Mouse (Mus musculus): ENCODE measurements around the gene Pnldc1. TPM values are rescaled to one million over a fixed set of nuclear protein-coding genes. Genes with fewer than 3 reads are reported as not detected.

Pnldc1 gene
- polyA plus RNA-seq, 1 experiment from 2014 or later = 2.2 TPM

DNA sequence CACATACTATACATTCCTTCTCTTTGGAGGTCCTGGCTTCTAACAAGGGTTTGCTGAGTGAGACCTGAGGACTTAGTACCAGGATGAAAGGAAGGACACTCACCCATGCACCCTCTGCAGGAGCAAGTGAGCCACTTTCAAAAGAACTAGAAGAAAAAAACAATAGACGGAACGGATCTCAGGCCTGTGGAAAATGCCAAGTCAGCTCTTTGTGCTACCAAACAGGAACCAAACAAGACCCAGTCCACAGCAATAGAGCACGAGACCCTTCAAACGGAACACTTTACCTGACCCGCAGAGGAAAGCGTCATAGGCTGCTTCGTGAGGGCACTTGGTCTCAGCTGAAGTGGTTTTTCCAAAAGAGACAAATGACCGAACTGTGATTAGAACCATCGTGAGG is 18.0 kb downstream of the Pnldc1 start:
- no peak overlapping the region for H3K4me3 ChIP-seq (replicated peaks; ENCODE audit: low read length)
- no peak overlapping the region for H3K9ac ChIP-seq (replicated peaks; ENCODE audit: low read depth, low read length)
- WGBS = 91% methylated on average over 9 of the region's 9 CpGs
- H3K27ac ChIP-seq (ENCODE audit: low read length) = no peak overlapping the region
- no peaks in the 10 kb centered on the region for H3K9me3 ChIP-seq (ENCODE audit: control insufficient read depth, low read length)
- no peak overlapping the region for H3K4me2 ChIP-seq (ENCODE audit: low read length)
- no peak for ATAC-seq
- peaks cover 7% of the 10 kb centered on the region for H3K4me1 ChIP-seq (replicated peaks; ENCODE audit: control insufficient read depth, insufficient read depth, low read length)
- H3K36me3 ChIP-seq (ENCODE audit: control insufficient read depth, insufficient read depth) = no peaks in the 10 kb centered on the region
- H3K27me3 ChIP-seq (replicated peaks; ENCODE audit: control insufficient read depth, insufficient read depth, low read length) = no peaks in the 10 kb centered on the region

DNA sequence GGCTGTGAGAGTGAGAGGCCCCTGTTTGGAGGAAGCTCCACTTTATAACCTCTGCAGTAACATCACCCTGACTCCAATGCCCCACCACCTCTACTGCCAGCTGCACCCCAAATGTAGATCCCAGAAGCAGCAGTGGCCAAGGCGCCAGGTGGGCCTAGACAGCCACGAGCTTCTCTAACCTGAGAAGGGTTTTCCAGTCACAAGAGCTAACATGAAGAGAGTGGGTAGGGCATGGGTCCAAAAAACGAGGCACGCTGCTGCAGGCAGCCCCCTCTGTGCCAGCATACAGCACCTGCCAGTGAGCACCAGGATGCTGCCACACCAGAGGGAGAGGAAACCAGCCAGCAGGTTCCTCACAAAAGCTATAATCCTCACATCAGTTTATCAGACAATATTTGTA is 19.0 kb downstream of the Pnldc1 start:
- Histone ChIP-seq H3K36me3 (ENCODE audit: control insufficient read depth, insufficient read depth) (no peaks in the 10 kb centered on the region), H3K4me2 (ENCODE audit: low read length) (no peak overlapping the region), H3K27ac (ENCODE audit: low read length) (no peak overlapping the region), H3K27me3 (replicated peaks; ENCODE audit: control insufficient read depth, insufficient read depth, low read length) (no peaks in the 10 kb centered on the region), H3K9ac (replicated peaks; ENCODE audit: low read depth, low read length) (no peak overlapping the region), H3K9me3 (ENCODE audit: control insufficient read depth, low read length) (no peaks in the 10 kb centered on the region), H3K4me1 (replicated peaks; ENCODE audit: control insufficient read depth, insufficient read depth, low read length) (peaks cover 7% of the 10 kb centered on the region), H3K4me3 (replicated peaks; ENCODE audit: low read length) (no peak overlapping the region)
- WGBS = 69% methylated on average over 4 of the region's 4 CpGs
- ATAC-seq = no peak

DNA sequence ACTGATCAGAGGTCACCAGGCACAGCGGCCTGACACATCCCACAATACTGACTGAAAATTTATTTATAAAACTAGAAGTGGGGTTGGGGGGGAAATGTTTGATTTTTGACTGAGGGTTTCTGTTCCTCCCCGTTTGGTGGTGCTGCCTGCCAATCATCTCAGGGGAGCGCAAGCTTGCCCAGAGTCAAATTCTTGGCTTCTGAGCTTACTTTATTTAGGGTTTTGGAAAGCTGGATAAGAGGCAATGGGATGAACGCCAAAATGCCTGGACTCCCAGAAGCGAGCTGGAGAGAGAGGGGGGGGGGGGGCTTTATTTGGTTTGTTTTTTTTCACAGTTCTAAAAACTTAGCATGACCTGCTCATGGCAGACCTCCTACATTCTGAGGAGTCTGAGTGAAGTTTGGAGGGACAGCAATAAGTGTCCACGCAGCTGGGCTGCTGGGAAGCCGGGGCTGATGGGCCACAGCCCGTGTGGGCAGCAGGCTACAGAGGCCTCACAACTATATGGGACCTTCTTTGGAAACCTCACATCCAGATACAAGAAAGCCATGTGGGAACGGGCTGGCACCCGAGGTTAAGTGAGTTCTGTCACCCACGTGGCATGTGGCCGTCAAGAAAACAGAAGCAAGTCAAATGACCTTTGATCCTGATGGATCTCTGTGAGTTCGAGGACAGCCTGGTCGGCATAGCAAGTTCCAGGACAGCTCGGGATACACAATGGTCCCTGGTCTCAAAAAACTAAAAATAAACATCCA is 22.8 kb downstream of the Pnldc1 start:
- Histone ChIP-seq H3K4me1 (replicated peaks; ENCODE audit: control insufficient read depth, insufficient read depth, low read length) (peaks cover 7% of the 10 kb centered on the region), H3K9ac (replicated peaks; ENCODE audit: low read depth, low read length) (no peak overlapping the region), H3K27ac (ENCODE audit: low read length) (no peak overlapping the region), H3K4me2 (ENCODE audit: low read length) (no peak overlapping the region), H3K9me3 (ENCODE audit: control insufficient read depth, low read length) (no peaks in the 10 kb centered on the region), H3K4me3 (replicated peaks; ENCODE audit: low read length) (no peak overlapping the region), H3K36me3 (ENCODE audit: control insufficient read depth, insufficient read depth) (no peaks in the 10 kb centered on the region), H3K27me3 (replicated peaks; ENCODE audit: control insufficient read depth, insufficient read depth, low read length) (no peaks in the 10 kb centered on the region)
- ATAC-seq = no peak
- WGBS = 77% methylated on average over 15 of the region's 15 CpGs

DNA sequence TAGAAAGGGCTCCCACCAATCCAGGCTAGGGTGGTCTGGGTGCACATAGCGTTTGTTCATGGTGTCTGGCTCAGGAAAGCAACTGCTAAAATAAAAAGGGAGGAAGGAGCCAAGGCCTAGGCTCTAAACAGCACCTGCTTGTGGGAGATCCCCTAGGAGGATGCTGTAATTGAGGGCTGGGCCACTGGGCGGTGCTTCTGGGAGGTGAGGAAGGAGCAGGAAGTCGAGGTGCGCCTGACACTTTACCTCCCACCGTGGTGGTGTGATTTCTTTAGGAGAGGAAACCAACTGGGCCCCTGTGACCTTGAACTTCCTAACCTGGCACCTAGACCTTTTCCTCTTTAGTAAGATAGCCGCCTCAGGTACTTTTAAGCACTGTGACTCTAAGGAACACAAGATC is 23.4 kb downstream of the Pnldc1 start:
- WGBS = 41% methylated on average over 6 of the region's 6 CpGs
- no peak overlapping the region for H3K9ac ChIP-seq (replicated peaks; ENCODE audit: low read depth, low read length)
- no peak overlapping the region for H3K4me2 ChIP-seq (ENCODE audit: low read length)
- no peak for ATAC-seq
- H3K4me1 ChIP-seq (replicated peaks; ENCODE audit: control insufficient read depth, insufficient read depth, low read length) = peaks cover 7% of the 10 kb centered on the region
- no peaks in the 10 kb centered on the region for H3K36me3 ChIP-seq (ENCODE audit: control insufficient read depth, insufficient read depth)
- H3K27ac ChIP-seq (ENCODE audit: low read length) = no peak overlapping the region
- H3K27me3 ChIP-seq (replicated peaks; ENCODE audit: control insufficient read depth, insufficient read depth, low read length) = no peaks in the 10 kb centered on the region
- H3K9me3 ChIP-seq (ENCODE audit: control insufficient read depth, low read length) = no peaks in the 10 kb centered on the region
- H3K4me3 ChIP-seq (replicated peaks; ENCODE audit: low read length) = no peak overlapping the region

DNA sequence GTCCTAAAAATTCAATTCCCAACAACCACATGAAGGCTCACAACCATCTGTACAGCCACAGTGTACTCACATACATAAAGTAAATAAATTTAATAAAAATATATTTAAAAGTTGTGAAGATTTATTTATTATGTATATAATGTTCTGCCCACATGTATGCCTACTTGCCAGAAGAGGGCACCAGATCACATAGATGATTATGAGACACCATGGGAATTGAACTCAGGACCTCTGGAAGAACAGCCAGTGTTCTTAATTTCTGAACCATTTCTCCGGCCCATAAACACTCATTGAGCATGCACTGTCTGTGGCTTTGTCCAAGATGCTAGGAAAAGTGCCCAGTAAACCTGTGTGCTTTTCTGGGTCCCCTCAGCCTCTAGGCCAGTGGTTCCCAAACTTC is 28.8 kb downstream of the Pnldc1 start:
- no peak overlapping the region for H3K4me2 ChIP-seq (ENCODE audit: low read length)
- no peaks in the 10 kb centered on the region for H3K9me3 ChIP-seq (ENCODE audit: control insufficient read depth, low read length)
- no peak overlapping the region for H3K9ac ChIP-seq (replicated peaks; ENCODE audit: low read depth, low read length)
- H3K4me1 ChIP-seq (replicated peaks; ENCODE audit: control insufficient read depth, insufficient read depth, low read length) = no peaks in the 10 kb centered on the region
- H3K27me3 ChIP-seq (replicated peaks; ENCODE audit: control insufficient read depth, insufficient read depth, low read length) = no peaks in the 10 kb centered on the region
- H3K4me3 ChIP-seq (replicated peaks; ENCODE audit: low read length) = no peak overlapping the region
- no peak for ATAC-seq
- no peak overlapping the region for H3K27ac ChIP-seq (ENCODE audit: low read length)
- H3K36me3 ChIP-seq (ENCODE audit: control insufficient read depth, insufficient read depth) = no peaks in the 10 kb centered on the region
- 72% methylated on average over 1 of the region's 1 CpGs for WGBS

DNA sequence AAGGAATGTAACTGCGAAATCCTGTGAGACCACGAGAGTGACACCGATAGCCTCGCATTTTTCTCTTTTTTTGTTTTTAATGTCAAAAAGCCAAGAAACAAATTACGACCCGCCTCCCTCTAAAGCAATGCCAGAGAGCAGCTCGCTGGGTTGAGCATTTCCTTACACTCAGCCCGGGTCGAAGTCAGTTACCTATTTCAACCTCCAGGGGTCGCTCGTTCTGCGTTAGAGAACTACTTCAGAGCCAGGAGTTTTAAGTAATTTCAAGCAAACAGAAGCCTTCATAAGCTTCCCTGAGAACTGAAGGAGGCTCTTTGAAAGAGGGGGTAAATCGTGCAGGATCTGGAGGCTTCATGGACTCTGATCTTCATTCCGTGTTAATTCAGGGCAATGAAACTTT is 29.9 kb downstream of the Pnldc1 start:
- H3K4me1 ChIP-seq (replicated peaks; ENCODE audit: control insufficient read depth, insufficient read depth, low read length) = no peaks in the 10 kb centered on the region
- peak overlapping the region; percentile 33 for H3K4me2 ChIP-seq (ENCODE audit: low read length)
- WGBS = under 1% methylated on average over 14 of the region's 14 CpGs
- no peaks in the 10 kb centered on the region for H3K9me3 ChIP-seq (ENCODE audit: control insufficient read depth, low read length)
- no peak overlapping the region for H3K9ac ChIP-seq (replicated peaks; ENCODE audit: low read depth, low read length)
- no peaks in the 10 kb centered on the region for H3K36me3 ChIP-seq (ENCODE audit: control insufficient read depth, insufficient read depth)
- no peaks in the 10 kb centered on the region for H3K27me3 ChIP-seq (replicated peaks; ENCODE audit: control insufficient read depth, insufficient read depth, low read length)
- peak; percentile 78 for ATAC-seq
- no peak overlapping the region for H3K27ac ChIP-seq (ENCODE audit: low read length)
- no peak overlapping the region for H3K4me3 ChIP-seq (replicated peaks; ENCODE audit: low read length)

DNA sequence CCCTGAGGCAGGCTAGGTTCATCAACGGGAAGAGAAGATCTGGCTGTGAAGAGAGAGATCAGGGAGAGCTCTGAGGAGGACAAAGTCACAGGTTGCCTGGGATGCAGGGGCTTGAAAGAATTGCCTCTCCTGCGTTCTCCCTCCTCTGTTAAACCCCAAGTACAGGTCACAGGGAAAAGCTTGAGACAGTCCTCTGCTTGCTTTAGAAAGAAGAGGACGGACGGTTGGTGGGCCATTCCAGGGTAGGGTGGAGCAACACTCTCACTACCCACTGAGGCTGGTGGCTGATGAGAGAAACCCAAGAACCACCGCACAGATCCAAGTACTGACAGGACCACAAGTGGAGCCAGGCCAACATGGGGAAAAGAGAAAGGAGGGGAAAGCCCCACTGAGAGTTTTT is 34.3 kb downstream of the Pnldc1 start, which contains the start of gene Mrgprh:
Mrgprh (plus strand) TSS at position 301 of the 400 bp plus-strand sequence.
- no peaks in the 10 kb centered on the region for H3K9me3 ChIP-seq (ENCODE audit: control insufficient read depth, low read length)
- no peak within 1 kb of the TSS for H3K9ac ChIP-seq (replicated peaks; ENCODE audit: low read depth, low read length)
- WGBS = 76% methylated on average over 5 of the region's 5 CpGs
- H3K4me2 ChIP-seq (ENCODE audit: low read length) = no peak within 1 kb of the TSS
- H3K4me1 ChIP-seq (replicated peaks; ENCODE audit: control insufficient read depth, insufficient read depth, low read length) = peaks cover 3% of the 10 kb centered on the region; the same call in 1 of the 2 replicates
- no peaks in the 10 kb centered on the region for H3K27me3 ChIP-seq (replicated peaks; ENCODE audit: control insufficient read depth, insufficient read depth, low read length)
- no peaks in the 10 kb centered on the region for H3K36me3 ChIP-seq (ENCODE audit: control insufficient read depth, insufficient read depth)
- no peak for ATAC-seq
- H3K4me3 ChIP-seq (replicated peaks; ENCODE audit: low read length) = no peak within 1 kb of the TSS
- H3K27ac ChIP-seq (ENCODE audit: low read length) = no peak within 1 kb of the TSS

DNA sequence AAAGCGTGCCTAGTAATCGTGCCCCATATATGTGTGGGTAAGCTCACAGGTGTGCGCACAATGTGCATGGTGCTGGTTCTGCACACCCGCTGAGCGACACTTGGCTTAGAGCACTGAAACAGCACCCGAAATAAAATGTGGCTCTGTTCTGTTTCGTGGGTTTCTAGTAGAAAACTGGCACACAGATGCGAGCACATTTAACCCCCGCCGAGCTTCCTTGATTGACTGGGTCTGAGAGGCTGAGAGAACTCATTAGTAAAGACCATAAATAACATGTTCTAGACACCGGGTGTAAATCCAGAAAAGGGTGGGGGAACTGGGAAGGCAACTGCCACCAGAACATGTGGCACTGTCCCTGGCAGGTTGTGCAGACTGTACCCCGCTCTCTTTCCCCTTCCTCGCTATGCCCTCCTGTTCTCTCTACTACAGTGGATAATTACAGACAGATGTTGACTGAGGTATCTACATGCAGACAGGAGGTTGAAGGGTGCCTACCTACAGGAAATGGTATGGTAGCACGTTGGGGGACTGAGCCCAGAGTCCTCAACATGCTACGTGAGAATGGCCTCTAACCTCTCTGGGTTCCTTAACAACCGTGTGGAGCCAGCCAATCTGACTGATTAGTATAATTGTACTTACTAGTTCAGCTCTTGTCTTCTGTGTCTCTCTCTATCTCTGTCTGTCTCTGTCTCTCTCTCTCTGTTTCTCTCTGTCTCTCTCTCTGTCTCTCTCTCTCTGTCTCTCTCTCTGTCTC is 37.6 kb downstream of the Pnldc1 start:
- WGBS = 65% methylated on average over 16 of the region's 16 CpGs

DNA sequence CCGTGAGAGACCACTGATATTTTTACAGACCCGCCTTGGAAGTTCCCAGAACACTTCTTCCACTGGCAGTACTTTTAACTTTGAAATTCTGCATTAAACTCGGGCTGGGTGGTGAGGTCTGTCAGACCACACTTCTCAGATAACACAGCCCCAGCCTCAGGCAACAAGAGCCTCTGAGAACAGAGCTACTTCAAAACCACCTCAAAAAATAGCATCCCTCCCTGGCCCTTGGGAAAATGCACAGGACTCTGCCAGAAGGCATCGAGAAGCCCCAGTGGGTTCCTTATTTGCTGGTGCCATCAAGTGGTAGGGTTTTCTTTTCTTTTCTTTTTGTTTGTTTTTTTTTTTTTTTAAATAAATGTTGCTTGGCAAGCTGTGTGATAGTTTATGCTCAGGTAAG is 41.4 kb downstream of the Pnldc1 start:
- WGBS = 51% methylated on average over 4 of the region's 4 CpGs
- ATAC-seq = no peak
- peaks cover 3% of the 10 kb centered on the region; the same call in 1 of the 2 replicates for H3K4me1 ChIP-seq (replicated peaks; ENCODE audit: control insufficient read depth, insufficient read depth, low read length)
- no peak overlapping the region for H3K27ac ChIP-seq (ENCODE audit: low read length)
- no peak overlapping the region for H3K4me2 ChIP-seq (ENCODE audit: low read length)
- H3K36me3 ChIP-seq (ENCODE audit: control insufficient read depth, insufficient read depth) = no peaks in the 10 kb centered on the region
- H3K9ac ChIP-seq (replicated peaks; ENCODE audit: low read depth, low read length) = no peak overlapping the region
- no peak overlapping the region for H3K4me3 ChIP-seq (replicated peaks; ENCODE audit: low read length)
- H3K27me3 ChIP-seq (replicated peaks; ENCODE audit: control insufficient read depth, insufficient read depth, low read length) = no peaks in the 10 kb centered on the region
- no peaks in the 10 kb centered on the region for H3K9me3 ChIP-seq (ENCODE audit: control insufficient read depth, low read length)

More for the DNA sequence above, 37.6 kb downstream of the Pnldc1 start:
- no peak overlapping the region for H3K4me3 ChIP-seq (replicated peaks; ENCODE audit: low read length)
- no peaks in the 10 kb centered on the region for H3K27me3 ChIP-seq (replicated peaks; ENCODE audit: control insufficient read depth, insufficient read depth, low read length)
- H3K4me1 ChIP-seq (replicated peaks; ENCODE audit: control insufficient read depth, insufficient read depth, low read length) = peaks cover 3% of the 10 kb centered on the region; the same call in 1 of the 2 replicates
- no peaks in the 10 kb centered on the region for H3K36me3 ChIP-seq (ENCODE audit: control insufficient read depth, insufficient read depth)
- no peak overlapping the region for H3K4me2 ChIP-seq (ENCODE audit: low read length)
- no peak overlapping the region for H3K9ac ChIP-seq (replicated peaks; ENCODE audit: low read depth, low read length)
- H3K9me3 ChIP-seq (ENCODE audit: control insufficient read depth, low read length) = no peaks in the 10 kb centered on the region
- H3K27ac ChIP-seq (ENCODE audit: low read length) = no peak overlapping the region
- ATAC-seq = no peak
